Mouse (Mus musculus): ENCODE measurements at regions not wholly inside any gene's neighbourhood (a gene's known extent, or its start where the extent isn't known, plus 50 kb on each side); places are given as distances from the start of the nearest gene placed in this dataset.
A peak's percentile ranks its signal among the peaks of the same experiment; 100 is the strongest.

DNA sequence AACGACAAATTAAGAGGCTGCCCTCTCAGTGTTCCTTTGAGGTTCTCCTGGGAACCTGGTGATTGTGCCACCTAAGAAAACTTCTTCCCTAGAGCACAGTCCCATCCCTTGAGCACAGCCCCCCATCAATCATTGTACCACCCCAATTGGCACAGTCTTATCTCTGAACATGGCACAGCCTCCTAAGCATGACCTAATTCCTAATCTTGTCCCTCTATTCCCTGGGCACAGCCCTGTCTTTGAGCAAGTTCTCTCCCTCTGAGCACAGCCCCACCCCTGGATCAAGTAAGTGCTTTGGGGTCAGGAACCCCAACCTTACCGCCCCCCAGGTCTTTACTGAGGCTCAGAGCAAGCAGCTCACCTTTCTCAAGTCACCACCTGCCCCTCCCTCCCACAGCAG is 173.6 kb upstream of the Irx3 start:
- Histone ChIP-seq H3K4me3 (replicated peaks; ENCODE audit: low read length) (no peak overlapping the region), H3K4me1 (replicated peaks; ENCODE audit: control insufficient read depth, insufficient read depth, low read length) (peaks cover 21% of the 10 kb centered on the region), H3K36me3 (replicated peaks; ENCODE audit: control insufficient read depth, insufficient read depth) (no peaks in the 10 kb centered on the region), H3K4me2 (replicated peaks) (no peak overlapping the region), H3K9ac (no peak overlapping the region), H3K9me3 (ENCODE audit: control insufficient read depth, low read length) (no peaks in the 10 kb centered on the region), H3K27ac (no peak overlapping the region), H3K27me3 (ENCODE audit: control insufficient read depth, insufficient read depth, low read length) (peaks cover 11% of the 10 kb centered on the region; the same call in 1 of the 2 replicates)
- WGBS, result 81% methylated on average over 2 of the region's 2 CpGs
- DNase-seq (ENCODE audit: low spot score) (no peak), ATAC-seq (ENCODE audit: low FRiP score) (no peak)

DNA sequence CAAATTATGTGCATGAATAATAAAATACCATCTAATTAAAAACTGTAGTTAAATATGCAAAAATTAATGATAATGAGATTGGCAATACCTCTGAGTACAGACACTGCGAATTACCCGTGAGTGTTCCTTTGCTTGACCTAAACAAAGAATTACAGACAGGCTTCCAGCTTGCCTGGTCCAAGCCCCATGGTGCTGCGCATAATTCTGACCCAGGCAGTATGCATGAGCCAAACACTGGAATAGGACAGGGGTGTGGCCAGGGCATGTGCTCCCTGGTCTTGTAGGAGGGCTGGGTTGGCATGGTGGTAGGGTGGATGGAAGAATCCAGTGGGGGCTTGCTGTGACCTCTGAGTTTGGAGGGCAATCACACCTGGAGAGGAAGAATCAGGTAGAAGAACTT is 172.8 kb upstream of the Irx3 start:
- 30% methylated on average over 3 of the region's 3 CpGs for WGBS

DNA sequence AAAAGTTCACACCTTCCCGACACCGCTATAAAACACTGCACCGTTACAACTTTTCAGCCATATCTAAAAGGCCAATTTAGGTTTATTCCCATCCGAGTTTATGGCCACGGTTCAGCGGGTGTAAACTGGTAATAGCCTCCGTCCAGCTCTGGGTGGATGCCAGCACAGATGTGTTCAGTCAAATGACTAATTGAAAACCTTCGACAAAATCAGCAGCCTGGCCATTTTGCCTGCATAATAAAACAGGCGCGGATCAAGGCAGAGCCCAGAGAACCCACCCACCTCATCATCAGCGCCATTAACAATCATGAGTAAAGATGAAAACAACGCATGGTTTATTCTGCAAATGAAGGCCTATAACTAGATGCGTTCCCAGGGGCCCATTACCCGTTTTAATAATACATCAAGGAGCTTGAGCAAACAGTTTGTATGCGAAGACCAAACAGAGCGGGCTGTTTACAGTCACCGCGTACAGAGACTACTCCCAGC is 172.1 kb upstream of the Irx3 start:
- Histone ChIP-seq H3K27ac (peak overlapping the region; percentile 63; the same call in 1 of the 2 replicates), H3K4me2 (replicated peaks) (peak overlapping the region; percentile 21; the same call in 1 of the 2 replicates)

More for the DNA sequence above, 172.8 kb upstream of the Irx3 start:
- peak overlapping the region; percentile 63; the same call in 1 of the 2 replicates for H3K27ac ChIP-seq
- DNase-seq (ENCODE audit: low spot score), result no peak
- peak; percentile 65; the same call in 1 of the 2 replicates for ATAC-seq (ENCODE audit: low FRiP score)
- peaks cover 11% of the 10 kb centered on the region; the same call in 1 of the 2 replicates for H3K27me3 ChIP-seq (ENCODE audit: control insufficient read depth, insufficient read depth, low read length)
- no peaks in the 10 kb centered on the region for H3K9me3 ChIP-seq (ENCODE audit: control insufficient read depth, low read length)
- H3K4me2 ChIP-seq (replicated peaks), result 0 out of 2 replicates have a peak overlapping the region, but pooled peaks have one; percentile 21
- no peak overlapping the region for H3K4me3 ChIP-seq (replicated peaks; ENCODE audit: low read length)
- peaks cover 21% of the 10 kb centered on the region for H3K4me1 ChIP-seq (replicated peaks; ENCODE audit: control insufficient read depth, insufficient read depth, low read length)
- no peaks in the 10 kb centered on the region for H3K36me3 ChIP-seq (replicated peaks; ENCODE audit: control insufficient read depth, insufficient read depth)
- H3K9ac ChIP-seq, result no peak overlapping the region

DNA sequence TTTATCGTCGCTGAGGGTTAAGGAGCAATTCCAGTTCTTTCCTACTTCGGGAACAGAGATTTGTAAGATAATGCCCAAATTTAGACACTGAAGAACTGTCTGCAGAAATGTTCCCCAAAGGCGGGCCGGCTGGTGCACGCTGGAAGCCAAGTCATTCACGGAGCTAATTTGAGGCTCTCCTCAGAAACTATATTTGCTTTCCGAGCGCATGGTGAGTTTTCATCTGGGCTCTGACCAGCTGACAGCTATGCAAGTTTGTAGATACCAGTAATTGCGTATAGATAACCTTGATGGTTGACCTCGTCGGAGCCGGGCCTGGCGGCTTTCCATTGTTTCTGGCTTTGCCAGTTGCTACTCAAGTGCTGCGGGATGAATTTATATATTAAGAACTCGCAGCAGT is 165.5 kb upstream of the Irx3 start:
- no peak overlapping the region for H3K9ac ChIP-seq
- no peaks in the 10 kb centered on the region for H3K9me3 ChIP-seq (ENCODE audit: control insufficient read depth, low read length)
- no peaks in the 10 kb centered on the region; the same call in none of the 2 replicates for H3K27me3 ChIP-seq (ENCODE audit: control insufficient read depth, insufficient read depth, low read length)
- H3K4me2 ChIP-seq (replicated peaks), result peak overlapping the region; percentile 35
- 44% methylated on average over 16 of the region's 16 CpGs for WGBS
- no peak for DNase-seq (ENCODE audit: low spot score)
- H3K36me3 ChIP-seq (replicated peaks; ENCODE audit: control insufficient read depth, insufficient read depth), result no peaks in the 10 kb centered on the region
- H3K4me1 ChIP-seq (replicated peaks; ENCODE audit: control insufficient read depth, insufficient read depth, low read length), result peaks cover 14% of the 10 kb centered on the region
- H3K27ac ChIP-seq, result no peak overlapping the region
- H3K4me3 ChIP-seq (replicated peaks; ENCODE audit: low read length), result no peak overlapping the region
- ATAC-seq (ENCODE audit: low FRiP score), result no peak

More for the DNA sequence above, 172.1 kb upstream of the Irx3 start:
- 35% methylated on average over 18 of the region's 18 CpGs for WGBS
- no peaks in the 10 kb centered on the region for H3K36me3 ChIP-seq (replicated peaks; ENCODE audit: control insufficient read depth, insufficient read depth)
- H3K27me3 ChIP-seq (ENCODE audit: control insufficient read depth, insufficient read depth, low read length), result peaks cover 11% of the 10 kb centered on the region; the same call in 1 of the 2 replicates
- peak; percentile 57 for DNase-seq (ENCODE audit: low spot score)
- peaks cover 21% of the 10 kb centered on the region for H3K4me1 ChIP-seq (replicated peaks; ENCODE audit: control insufficient read depth, insufficient read depth, low read length)
- H3K9ac ChIP-seq, result no peak overlapping the region
- no peaks in the 10 kb centered on the region for H3K9me3 ChIP-seq (ENCODE audit: control insufficient read depth, low read length)
- no peak overlapping the region for H3K4me3 ChIP-seq (replicated peaks; ENCODE audit: low read length)
- ATAC-seq (ENCODE audit: low FRiP score), result peak; percentile 63; the same call in 1 of the 2 replicates

DNA sequence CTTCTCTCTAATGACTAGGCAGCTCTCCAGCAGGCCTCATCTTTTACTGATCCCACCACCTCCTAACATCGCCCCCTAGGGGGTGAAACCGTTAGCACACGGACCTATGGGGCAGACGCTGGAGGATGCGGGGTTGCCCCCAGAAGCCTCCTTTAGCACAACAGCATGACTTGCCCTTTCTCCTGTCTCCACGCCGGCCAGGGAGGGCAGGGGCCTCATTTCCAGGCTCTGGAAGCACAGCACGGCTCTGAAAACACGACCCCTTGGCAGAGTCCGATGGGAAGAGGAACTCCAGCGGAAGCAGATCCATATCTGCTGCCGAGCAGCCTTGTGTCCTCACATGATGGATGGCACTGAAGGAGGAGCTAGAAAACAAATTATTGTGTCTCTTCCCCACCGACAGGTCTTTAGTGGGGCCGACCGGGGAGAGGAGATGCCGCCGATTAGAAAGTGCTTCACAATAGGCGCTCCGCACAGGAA is 165.1 kb upstream of the Irx3 start:
- ATAC-seq (ENCODE audit: low FRiP score), result peak; percentile 27; the same call in 1 of the 2 replicates
- no peak for DNase-seq (ENCODE audit: low spot score)
- Histone ChIP-seq H3K4me3 (replicated peaks; ENCODE audit: low read length) (no peak overlapping the region), H3K4me2 (replicated peaks) (peak overlapping the region; percentile 35), H3K9me3 (ENCODE audit: control insufficient read depth, low read length) (no peaks in the 10 kb centered on the region), H3K9ac (no peak overlapping the region), H3K36me3 (replicated peaks; ENCODE audit: control insufficient read depth, insufficient read depth) (no peaks in the 10 kb centered on the region), H3K4me1 (replicated peaks; ENCODE audit: control insufficient read depth, insufficient read depth, low read length) (peaks cover 14% of the 10 kb centered on the region), H3K27ac (no peak overlapping the region), H3K27me3 (ENCODE audit: control insufficient read depth, insufficient read depth, low read length) (no peaks in the 10 kb centered on the region; the same call in none of the 2 replicates)
- 29% methylated on average over 19 of the region's 19 CpGs for WGBS

DNA sequence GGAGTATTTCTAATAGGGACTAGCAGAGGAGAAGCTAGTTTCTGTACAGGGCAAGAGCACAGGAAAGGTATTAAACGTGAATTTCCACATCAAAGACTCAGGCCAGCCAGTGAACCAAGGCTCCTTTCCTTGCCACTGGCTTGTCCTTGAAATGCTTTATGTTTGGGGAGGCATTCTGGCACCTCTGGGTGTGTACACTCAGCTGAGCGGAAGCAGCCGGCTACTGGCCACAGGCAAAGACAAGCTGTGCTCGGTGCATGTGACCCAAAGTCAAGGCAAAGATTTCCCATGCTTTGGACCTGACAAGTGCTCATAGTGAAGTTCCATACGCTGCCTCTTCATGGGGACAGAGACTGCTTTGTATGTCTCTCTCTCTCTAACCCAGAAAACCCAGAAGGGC is 159.8 kb upstream of the Irx3 start:
- ATAC-seq (ENCODE audit: low FRiP score) (no peak), DNase-seq (ENCODE audit: low spot score) (no peak)
- no peak overlapping the region for H3K9ac ChIP-seq
- H3K4me3 ChIP-seq (replicated peaks; ENCODE audit: low read length), result no peak overlapping the region
- no peaks in the 10 kb centered on the region; the same call in none of the 2 replicates for H3K27me3 ChIP-seq (ENCODE audit: control insufficient read depth, insufficient read depth, low read length)
- H3K36me3 ChIP-seq (replicated peaks; ENCODE audit: control insufficient read depth, insufficient read depth), result no peaks in the 10 kb centered on the region
- H3K27ac ChIP-seq, result no peak overlapping the region
- no peak overlapping the region for H3K4me2 ChIP-seq (replicated peaks)
- H3K9me3 ChIP-seq (ENCODE audit: control insufficient read depth, low read length), result no peaks in the 10 kb centered on the region
- WGBS, result 80% methylated on average over 5 of the region's 5 CpGs
- 0 out of 2 replicates have a peak, but pooled peaks cover under 1% of the 10 kb centered on the region for H3K4me1 ChIP-seq (replicated peaks; ENCODE audit: control insufficient read depth, insufficient read depth, low read length)

DNA sequence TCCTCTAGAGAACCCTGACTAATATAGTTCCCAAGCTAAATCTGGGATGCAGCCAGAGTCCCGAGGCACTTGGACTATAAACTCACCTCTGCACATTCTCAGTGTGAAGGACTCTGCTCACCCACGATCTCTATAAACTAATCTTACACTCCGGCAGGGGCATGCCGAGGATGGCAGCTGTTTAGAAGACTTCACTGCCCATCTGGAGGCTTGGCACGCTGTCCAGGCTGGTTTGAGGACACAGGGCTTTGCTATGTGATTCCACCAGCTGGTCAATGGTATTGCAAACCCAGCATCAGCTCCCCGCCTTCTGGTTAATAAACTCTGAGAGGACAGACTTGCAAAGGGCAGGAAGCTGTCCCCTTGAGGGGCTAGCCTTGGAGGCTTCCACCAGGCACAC is 153.3 kb upstream of the Irx3 start:
- H3K9me3 ChIP-seq (ENCODE audit: control insufficient read depth, low read length), result no peaks in the 10 kb centered on the region
- WGBS, result 79% methylated on average over 6 of the region's 6 CpGs
- DNase-seq (ENCODE audit: low spot score) (no peak), ATAC-seq (ENCODE audit: low FRiP score) (no peak)
- no peaks in the 10 kb centered on the region for H3K27me3 ChIP-seq (ENCODE audit: control insufficient read depth, insufficient read depth, low read length)
- no peak overlapping the region for H3K4me3 ChIP-seq (replicated peaks; ENCODE audit: low read length)
- no peak overlapping the region for H3K4me2 ChIP-seq (replicated peaks)
- no peaks in the 10 kb centered on the region for H3K36me3 ChIP-seq (replicated peaks; ENCODE audit: control insufficient read depth, insufficient read depth)
- H3K4me1 ChIP-seq (replicated peaks; ENCODE audit: control insufficient read depth, insufficient read depth, low read length), result no peaks in the 10 kb centered on the region
- no peak overlapping the region for H3K9ac ChIP-seq
- H3K27ac ChIP-seq, result no peak overlapping the region

DNA sequence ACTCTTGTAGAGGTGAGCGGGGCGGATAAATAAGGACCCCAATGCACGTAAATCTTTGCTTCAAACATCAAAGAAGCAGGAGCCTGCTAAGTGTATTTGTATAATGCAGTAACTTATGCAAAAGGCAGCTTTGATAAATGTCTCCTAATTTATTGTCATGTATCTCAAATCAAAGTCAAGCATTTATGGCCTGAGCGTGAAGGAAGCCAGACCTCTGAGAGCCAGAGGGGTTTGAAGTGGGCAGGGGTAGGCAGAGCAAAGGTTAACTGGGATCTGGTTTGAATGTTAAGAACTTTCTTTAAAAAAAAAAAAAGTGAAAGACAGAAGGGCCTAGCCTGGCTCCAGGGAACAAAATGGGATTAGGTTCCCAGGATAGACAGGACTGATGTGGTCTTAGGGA is 151.1 kb upstream of the Irx3 start:
- 93% methylated on average over 4 of the region's 4 CpGs for WGBS
- H3K4me1 ChIP-seq (replicated peaks; ENCODE audit: control insufficient read depth, insufficient read depth, low read length), result no peaks in the 10 kb centered on the region

DNA sequence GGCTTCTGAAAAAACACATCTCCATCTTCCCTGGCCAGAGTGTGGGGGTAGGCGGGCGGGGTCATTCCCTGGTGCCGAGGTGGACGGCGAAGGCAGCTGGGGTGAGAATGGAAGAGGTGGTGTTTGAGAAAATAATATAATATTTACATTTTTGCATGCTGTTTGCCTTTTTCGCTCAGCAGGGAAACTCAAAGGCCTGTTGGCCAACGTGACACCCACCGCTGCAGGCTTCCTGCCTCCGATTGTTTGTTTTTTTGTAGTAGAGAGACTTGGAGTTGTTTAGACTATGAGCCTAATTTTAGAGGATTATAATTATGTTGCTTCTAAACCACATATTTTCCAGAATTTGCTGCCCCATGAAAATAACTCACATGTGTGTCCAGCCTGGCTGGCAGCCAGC is 147.2 kb upstream of the Irx3 start:
- DNase-seq (ENCODE audit: low spot score) (no peak), ATAC-seq (ENCODE audit: low FRiP score) (no peak)
- Histone ChIP-seq H3K27me3 (ENCODE audit: control insufficient read depth, insufficient read depth, low read length) (no peaks in the 10 kb centered on the region), H3K36me3 (replicated peaks; ENCODE audit: control insufficient read depth, insufficient read depth) (no peaks in the 10 kb centered on the region), H3K9me3 (ENCODE audit: control insufficient read depth, low read length) (no peaks in the 10 kb centered on the region), H3K9ac (no peak overlapping the region), H3K4me3 (replicated peaks; ENCODE audit: low read length) (no peak overlapping the region), H3K4me1 (replicated peaks; ENCODE audit: control insufficient read depth, insufficient read depth, low read length) (no peaks in the 10 kb centered on the region), H3K4me2 (replicated peaks) (peak overlapping the region; percentile 16; the same call in 1 of the 2 replicates), H3K27ac (no peak overlapping the region)
- 75% methylated on average over 9 of the region's 9 CpGs for WGBS

More for the DNA sequence above, 151.1 kb upstream of the Irx3 start:
- Histone ChIP-seq H3K9me3 (ENCODE audit: control insufficient read depth, low read length) (no peaks in the 10 kb centered on the region), H3K27ac (no peak overlapping the region), H3K27me3 (ENCODE audit: control insufficient read depth, insufficient read depth, low read length) (no peaks in the 10 kb centered on the region), H3K9ac (no peak overlapping the region), H3K36me3 (replicated peaks; ENCODE audit: control insufficient read depth, insufficient read depth) (no peaks in the 10 kb centered on the region), H3K4me2 (replicated peaks) (no peak overlapping the region), H3K4me3 (replicated peaks; ENCODE audit: low read length) (no peak overlapping the region)
- ATAC-seq (ENCODE audit: low FRiP score) (no peak), DNase-seq (ENCODE audit: low spot score) (no peak)

Measured in hindbrain, embryonic 14.5 days (tissue).